Comparison of ENCODE assay signal across 25 mouse cellular contexts in genomic region chr1:177231122-177231521, GRCm38 (mm10).
"Had no signal": no experiment of that assay in that cellular context is flagged by ENCODE, and none has a peak within 500 bp of the region (broad histone marks: within the 10 kb centered on the region; RNA-seq: fewer than 3 reads in every experiment).

No protein-coding gene starts in this region.

- ATAC-seq: hindbrain, embryonic 16.5 days; inflammation-experienced regulatory T-cells, adult 6 months; intestine, embryonic 15.5 days; intestine, postnatal 0 days had no signal

- H3K27me3 ChIP-seq: heart, embryonic 12.5 days; hindbrain, embryonic 12.5 days; intestine, embryonic 15.5 days; limb, embryonic 12.5 days; limb, embryonic 15.5 days had no signal

- DNase-seq: gastrocnemius, adult 2 months; gastrocnemius, postnatal 10 days; gastrocnemius, postnatal 25 days; heart, adult 18-20 months; heart, postnatal 10 days; heart, postnatal 4 days; kidney, adult 18-20 months; kidney, adult 8-10 months; kidney, postnatal 10 days; kidney, postnatal 25 days; kidney, postnatal 4 days; layer of hippocampus, postnatal 36 days; left cerebral cortex, postnatal 4 days had no signal

- H3K9ac ChIP-seq: heart, embryonic 12.5 days; hindbrain, embryonic 12.5 days; hindbrain, embryonic 14.5 days; intestine, embryonic 15.5 days; limb, embryonic 12.5 days; limb, embryonic 15.5 days had no signal

- H3K4me3 ChIP-seq: gastrocnemius, adult 2 months; heart, embryonic 10.5 days; heart, embryonic 12.5 days; hindbrain, embryonic 10.5 days; hindbrain, embryonic 12.5 days; intestine, embryonic 15.5 days; layer of hippocampus, adult 2 months; limb, embryonic 12.5 days; limb, embryonic 15.5 days had no signal

- H3K4me2 ChIP-seq: heart, embryonic 12.5 days; hindbrain, embryonic 12.5 days; hindbrain, embryonic 14.5 days; intestine, embryonic 15.5 days; limb, embryonic 12.5 days; limb, embryonic 15.5 days had no signal

- H3K4me1 ChIP-seq: heart, embryonic 10.5 days; heart, embryonic 12.5 days; hindbrain, embryonic 10.5 days; hindbrain, embryonic 12.5 days; intestine, embryonic 15.5 days; limb, embryonic 12.5 days; limb, embryonic 15.5 days had no signal

- H3K36me3 ChIP-seq: intestine, embryonic 15.5 days; limb, embryonic 15.5 days had no signal

- H3K27ac ChIP-seq: gastrocnemius, adult 2 months; heart, embryonic 10.5 days; hindbrain, embryonic 10.5 days; hindbrain, embryonic 12.5 days; hindbrain, embryonic 14.5 days; intestine, embryonic 15.5 days; layer of hippocampus, adult 2 months; limb, embryonic 12.5 days; limb, embryonic 15.5 days had no signal

- H3K9me3 ChIP-seq: heart, embryonic 10.5 days; heart, embryonic 12.5 days; hindbrain, embryonic 10.5 days; hindbrain, embryonic 12.5 days; intestine, embryonic 15.5 days; limb, embryonic 12.5 days; limb, embryonic 15.5 days had no signal
